Mouse (Mus musculus) heart, postnatal 0 days (tissue): ENCODE results near the gene Anapc5.

Experiments used
- CTCF ChIP-seq: IDR thresholded peaks from 2 replicates; pipeline ENCODE4 v1.5.1; 2016; ENCODE audit warnings: antibody characterized with exemption, control low read depth, low read depth
- EP300 ChIP-seq: IDR thresholded peaks from 2 replicates; pipeline ENCODE4 v1.6.1; 2016; ENCODE audit warnings: antibody characterized with exemption, low read depth

DNA sequence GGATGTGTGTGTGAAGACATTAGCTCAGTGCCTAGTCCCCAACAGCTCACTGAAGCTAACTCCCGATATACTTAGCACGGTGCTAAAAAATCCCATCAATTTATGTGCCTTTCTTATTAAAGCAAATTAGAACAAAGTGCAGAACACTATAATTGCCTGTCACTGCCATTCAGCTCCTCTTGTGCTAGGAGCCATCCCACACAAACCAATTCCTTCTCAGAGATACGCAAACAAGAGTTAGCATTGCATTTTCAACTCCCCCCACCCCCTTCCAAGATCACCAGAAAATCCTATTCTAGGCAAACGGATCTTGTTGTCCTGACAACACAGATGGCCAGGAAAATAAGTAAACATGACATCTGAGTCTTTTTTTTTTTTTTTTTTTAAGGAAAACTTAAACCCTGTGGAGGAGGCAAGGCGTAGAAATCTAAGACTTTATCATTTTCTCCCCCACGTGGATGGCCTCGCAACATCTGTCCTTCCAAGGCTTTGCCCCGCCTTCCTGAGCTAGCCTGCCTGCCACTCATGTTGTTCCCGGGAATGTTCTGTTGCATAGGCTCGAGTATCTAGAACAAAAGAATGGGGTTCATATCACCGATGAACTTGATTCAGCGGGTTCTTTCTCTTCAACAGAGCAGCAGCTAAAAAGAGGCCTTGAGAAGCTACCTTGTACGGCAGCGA is 37.3 kb downstream of the Anapc5 start:
- no peak for TF ChIP-seq CTCF
- no peak for TF ChIP-seq EP300
